Mouse (Mus musculus) MEL (cell line): ENCODE data around the gene Card10. TPM values are rescaled to one million over a fixed set of nuclear protein-coding genes. Genes with fewer than 3 reads are reported as not detected.

ENCODE experiments used
- DNase-seq: peaks from one replicate; pipeline ENCODE4 v3.0.0; 2011; ENCODE audit warnings: low read depth, low spot score
- H3K27ac ChIP-seq: 2 replicates; pipeline ENCODE4 v1.5.1; 2012; ENCODE audit warnings: low read depth, mild to moderate bottlenecking, control low read depth, low read length, moderate library complexity; ENCODE audit not compliant: control insufficient read depth
- H3K27me3 ChIP-seq, 2 experiments: fragments of 150-350 bp in 1 of 2; sonication (generic) in 1 of 2; 2 replicates each; pipeline ENCODE4 v1.6.1; 2012; ENCODE audit warnings: low read length in 2 of 2, mild to moderate bottlenecking in 2 of 2, improper control_type of control experiment in 1 of 2, moderate library complexity in 1 of 2; ENCODE audit not compliant: insufficient read depth in 2 of 2, control insufficient read depth in 1 of 2
- H3K36me3 ChIP-seq, 2 experiments: 2 replicates each; pipeline ENCODE4 v1.6.1; 2012 to 2014; ENCODE audit warnings: low read length in 2 of 2, improper control_type of control experiment in 1 of 2, inconsistent platforms in 1 of 2, mild to moderate bottlenecking in 1 of 2; ENCODE audit not compliant: insufficient read depth in 2 of 2, control insufficient read depth in 1 of 2
- H3K4me1 ChIP-seq, 2 experiments: fragments of 150-350 bp in 1 of 2; sonication (generic) in 1 of 2; 2 replicates each; pipeline ENCODE4 v1.6.1; 2012; ENCODE audit warnings: low read length in 2 of 2, improper control_type of control experiment in 1 of 2, mild to moderate bottlenecking in 1 of 2; ENCODE audit not compliant: insufficient read depth in 2 of 2, control insufficient read depth in 1 of 2
- H3K4me3 ChIP-seq, 2 experiments: fragments of 150-350 bp in 1 of 2; sonication (generic) in 1 of 2; 2 replicates each; pipeline ENCODE4 v1.5.1; 2012; ENCODE audit warnings: low read depth in 2 of 2, low read length in 2 of 2, mild to moderate bottlenecking in 2 of 2, moderate library complexity in 2 of 2, control low read depth in 1 of 2, improper control_type of control experiment in 1 of 2; ENCODE audit not compliant: control insufficient read depth in 1 of 2, insufficient read depth in 1 of 2
- H3K79me2 ChIP-seq: 2 replicates; pipeline ENCODE4 v1.6.1; 2012; ENCODE audit warnings: mild to moderate bottlenecking, low read length, moderate library complexity; ENCODE audit not compliant: control insufficient read depth, poor library complexity, insufficient read depth
- H3K9ac ChIP-seq: 2 replicates; pipeline ENCODE4 v1.6.1; 2012; ENCODE audit warnings: low read depth, mild to moderate bottlenecking, control low read depth, low read length, moderate library complexity; ENCODE audit not compliant: control insufficient read depth, poor library complexity, severe bottlenecking
- H3K9me3 ChIP-seq: fragments of 150-350 bp; sonication (generic); replicated peaks from 2 replicates; pipeline ENCODE4 v1.6.1; 2012; ENCODE audit warnings: mild to moderate bottlenecking, low read length, improper control_type of control experiment, moderate library complexity; ENCODE audit not compliant: insufficient read depth
- BHLHE40 ChIP-seq: IDR thresholded peaks from 2 replicates; pipeline ENCODE4 v1.6.1; 2012; ENCODE audit warnings: low read depth, mild to moderate bottlenecking, inconsistent platforms, low read length, improper control_type of control experiment, borderline replicate concordance
- CHD1 ChIP-seq: IDR thresholded peaks from 2 replicates; pipeline ENCODE4 v1.6.1; 2012; ENCODE audit warnings: low read depth, mild to moderate bottlenecking, inconsistent platforms, low read length, improper control_type of control experiment
- CTCF ChIP-seq, 3 experiments: IDR thresholded peaks in 2 of 3; conservative IDR thresholded peaks in 1 of 3; 2 replicates each; pipeline ENCODE4 v1.5.1; 2011 to 2012; ENCODE audit warnings: low read length in 3 of 3, low read depth in 2 of 3, mild to moderate bottlenecking in 2 of 3, improper control_type of control experiment in 1 of 3, inconsistent platforms in 1 of 3, mixed read lengths in 1 of 3, moderate library complexity in 1 of 3; ENCODE audit not compliant: control insufficient read depth in 1 of 3, insufficient read depth in 1 of 3, poor library complexity in 1 of 3, severe bottlenecking in 1 of 3
- ELF1 ChIP-seq: IDR thresholded peaks from 2 replicates; pipeline ENCODE4 v1.6.1; 2014; ENCODE audit warnings: low read depth, mild to moderate bottlenecking, inconsistent platforms, low read length, improper control_type of control experiment, moderate library complexity
- GABPA ChIP-seq: IDR thresholded peaks from 2 replicates; pipeline ENCODE4 v1.6.1; 2012; ENCODE audit warnings: low read depth, mild to moderate bottlenecking, inconsistent platforms, low read length, improper control_type of control experiment, moderate library complexity
- GATA1 ChIP-seq: IDR thresholded peaks from 2 replicates; pipeline ENCODE4 v1.6.1; 2011; ENCODE audit warnings: low read depth, low read length, improper control_type of control experiment
- HCFC1 ChIP-seq: IDR thresholded peaks from 2 replicates; pipeline ENCODE4 v1.6.1; 2012; ENCODE audit warnings: low read depth, mild to moderate bottlenecking, inconsistent platforms, low read length, improper control_type of control experiment, moderate library complexity
- MAFK ChIP-seq: IDR thresholded peaks from 2 replicates; pipeline ENCODE4 v1.6.1; 2011; ENCODE audit warnings: low read depth, mild to moderate bottlenecking, low read length, improper control_type of control experiment, borderline replicate concordance
- MAZ ChIP-seq: IDR thresholded peaks from 2 replicates; pipeline ENCODE4 v1.6.1; 2012; ENCODE audit warnings: low read depth, mild to moderate bottlenecking, inconsistent platforms, low read length, improper control_type of control experiment
- MEF2A ChIP-seq: IDR thresholded peaks from 2 replicates; pipeline ENCODE4 v1.6.1; 2014; ENCODE audit warnings: low read depth, mild to moderate bottlenecking, inconsistent platforms, low read length, improper control_type of control experiment; ENCODE audit not compliant: poor library complexity, insufficient replicate concordance, severe bottlenecking; ENCODE audit errors: extremely low read depth
- MXI1 ChIP-seq: IDR thresholded peaks from 2 replicates; pipeline ENCODE4 v1.6.1; 2011; ENCODE audit warnings: mild to moderate bottlenecking, low read depth, low read length, improper control_type of control experiment
- MYC ChIP-seq: IDR thresholded peaks from 2 replicates; pipeline ENCODE4 v1.6.1; 2011; ENCODE audit warnings: low read depth, mild to moderate bottlenecking, low read length, improper control_type of control experiment, moderate library complexity
- POLR2A ChIP-seq, 2 experiments: IDR thresholded peaks; 2 replicates each; pipeline ENCODE4 v1.6.1; 2011 to 2012; ENCODE audit warnings: low read length in 2 of 2, mild to moderate bottlenecking in 2 of 2, control low read depth in 1 of 2, improper control_type of control experiment in 1 of 2, low read depth in 1 of 2, moderate library complexity in 1 of 2; ENCODE audit not compliant: control insufficient read depth in 1 of 2, insufficient read depth in 1 of 2, poor library complexity in 1 of 2
- POLR2AphosphoS2 ChIP-seq: IDR thresholded peaks from 2 replicates; pipeline ENCODE4 v1.6.1; 2011; ENCODE audit warnings: low read length, improper control_type of control experiment
- SIN3A ChIP-seq: IDR thresholded peaks from 2 replicates; pipeline ENCODE4 v1.6.1; 2012; ENCODE audit warnings: low read length, improper control_type of control experiment, inconsistent platforms
- TBP ChIP-seq: IDR thresholded peaks from 2 replicates; pipeline ENCODE4 v1.8.0; 2011; ENCODE audit warnings: low read depth, low read length, improper control_type of control experiment
- USF2 ChIP-seq, 2 experiments: IDR thresholded peaks; 2 replicates each; pipeline ENCODE4 v1.6.1; 2011 to 2012; ENCODE audit warnings: improper control_type of control experiment in 2 of 2, low read length in 2 of 2, borderline replicate concordance in 1 of 2, inconsistent platforms in 1 of 2, low read depth in 1 of 2, mild to moderate bottlenecking in 1 of 2; ENCODE audit not compliant: insufficient read depth in 1 of 2
- ZC3H11A ChIP-seq: IDR thresholded peaks from 2 replicates; pipeline ENCODE4 v1.6.1; 2012; ENCODE audit warnings: low read depth, mild to moderate bottlenecking, inconsistent platforms, low read length, improper control_type of control experiment
- polyA plus RNA-seq, 2 experiments: library from polyadenylated mRNA; stranded (reverse) in 1 of 2; unstranded in 1 of 2; fragments of >175 nt in 1 of 2; fragments of >200 nt in 1 of 2; gene quantifications; 2 replicates each; pipeline versions ENCODE4 v1.2.1 to v1.2.4; 2012; ENCODE audit warnings: low replicate concordance in 2 of 2, low read depth in 1 of 2; ENCODE audit not compliant: insufficient read length in 2 of 2, insufficient read depth in 1 of 2, missing spikeins in 1 of 2
- total RNA-seq: library from RNA; depleted of rRNA; stranded (reverse); fragments of 300-350 nt; gene quantifications from 2 replicates; pipeline ENCODE4 v1.2.3, GENCODE M21; 2012

Card10 gene
- total and polyA plus RNA-seq, 3 experiments: not detected

DNA sequence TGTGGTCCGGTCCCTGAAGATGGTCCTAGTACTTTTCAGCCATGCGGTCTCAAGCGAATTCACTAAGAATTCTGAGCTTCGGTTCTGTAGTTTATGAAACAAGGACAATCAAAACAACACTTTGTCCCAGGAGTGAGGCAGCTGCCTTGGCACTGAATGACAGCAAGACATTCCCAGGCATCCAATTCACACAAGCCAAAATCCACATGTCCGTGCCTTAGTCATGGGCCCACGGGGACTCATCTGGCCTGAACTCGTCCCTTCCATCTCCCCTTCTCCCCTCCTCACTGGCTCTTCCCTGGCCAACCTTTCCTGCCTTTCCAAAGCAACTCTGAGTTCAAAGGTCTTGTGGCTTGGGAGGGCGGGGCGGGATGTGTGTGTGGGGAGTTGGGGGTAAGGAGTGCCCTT lies 16.4 kb downstream of the Card10 start (continued):
- no peak for TF ChIP-seq MXI1
- TF ChIP-seq POLR2A (IDR thresholded peaks at IDR 0.05; ENCODE audit: control insufficient read depth in 1 of 2, insufficient read depth in 1 of 2, low read depth in 1 of 2, low read length in 2 of 2, poor library complexity in 1 of 2): no peak
- no peak for TF ChIP-seq SIN3A
- TF ChIP-seq MYC: no peak
- TF ChIP-seq, all 39 proteins: peak for 0

DNA sequence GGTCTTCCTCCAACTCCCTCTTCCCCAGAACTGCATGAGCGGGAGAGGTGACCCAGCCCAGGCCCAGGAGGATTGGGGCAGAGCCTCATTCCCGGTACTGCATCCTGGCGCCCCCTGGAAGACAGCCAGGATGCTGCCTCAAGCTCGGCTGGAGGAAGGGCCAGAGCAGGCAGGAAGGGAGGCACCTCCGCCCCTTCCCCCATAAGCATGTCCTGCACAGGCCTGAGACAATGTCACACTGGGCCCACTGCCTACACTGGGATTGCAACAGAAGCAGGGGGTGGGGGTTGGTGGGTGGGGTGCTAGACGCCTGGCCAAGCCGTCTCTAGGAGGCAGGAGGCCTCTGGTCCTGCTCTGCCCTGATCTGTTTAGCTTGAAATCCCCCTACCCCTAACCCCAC lies 16.9 kb downstream of the Card10 start:
- Histone ChIP-seq H3K4me1 (no peaks in the 10 kb centered on the region), H3K4me3 (no peak overlapping the region), H3K36me3 (no peaks in the 10 kb centered on the region), H3K9me3 (no peaks in the 10 kb centered on the region), H3K27me3 (peaks cover 0 to 1% of the 10 kb centered on the region in 2 experiments; a peak in 1 of 4 replicates)
- TF ChIP-seq CTCF (IDR thresholded peaks at IDR 0.05 in 2 of 3, conservative IDR thresholded peaks at IDR 0.05 in 1 of 3; ENCODE audit: control insufficient read depth in 1 of 3, insufficient read depth in 1 of 3, low read depth in 2 of 3, low read length in 3 of 3, poor library complexity in 1 of 3, severe bottlenecking in 1 of 3) (no peak), MAZ (no peak), ELF1 (no peak)
- TF ChIP-seq, all 39 proteins: peak for 0
- Histone ChIP-seq H3K9ac (no peak overlapping the region), H3K27ac (no peak overlapping the region), H3K79me2 (no peaks in the 10 kb centered on the region)
- DNase-seq: no peak

DNA sequence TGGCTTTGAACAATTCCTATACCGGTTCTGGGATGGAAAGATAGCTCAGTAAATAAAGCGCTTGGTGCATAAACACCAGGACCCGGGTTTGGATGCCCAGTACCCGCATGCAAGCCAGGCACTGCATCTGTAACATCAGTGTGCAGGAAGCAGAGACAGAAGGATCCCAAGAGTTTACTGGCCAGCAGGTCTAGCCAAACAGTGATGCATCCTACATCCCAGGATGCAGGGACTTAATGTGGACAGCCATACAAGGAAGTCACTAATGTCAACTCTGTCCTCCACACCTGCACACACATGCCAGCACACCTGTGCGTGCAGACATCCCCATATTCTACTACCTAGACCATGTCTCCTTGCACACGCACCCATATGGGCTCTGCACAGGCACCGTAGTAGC lies 17.6 kb downstream of the Card10 start:
- no peak for DNase-seq
- no peak overlapping the region for H3K9ac ChIP-seq
- H3K27me3 ChIP-seq: no peaks in the 10 kb centered on the region
- no peaks in the 10 kb centered on the region for H3K36me3 ChIP-seq
- no peaks in the 10 kb centered on the region for H3K79me2 ChIP-seq
- no peaks in the 10 kb centered on the region for H3K4me1 ChIP-seq
- no peak overlapping the region for H3K27ac ChIP-seq
- no peaks in the 10 kb centered on the region for H3K9me3 ChIP-seq
- H3K4me3 ChIP-seq: no peak overlapping the region
- TF ChIP-seq ZC3H11A (no peak), CHD1 (no peak), BHLHE40 (no peak), TBP (no peak), MEF2A (no peak), GATA1 (no peak), USF2 (IDR thresholded peaks at IDR 0.05; ENCODE audit: borderline replicate concordance in 1 of 2, insufficient read depth in 1 of 2, low read depth in 1 of 2, low read length in 2 of 2) (no peak), POLR2AphosphoS2 (no peak), MAFK (no peak), GABPA (no peak), HCFC1 (no peak), MXI1 (no peak)
